Mouse (Mus musculus): ENCODE results near the gene Mob2.
A peak's percentile ranks its signal among the peaks of the same experiment; 100 is the strongest.

Gene Mob2

DNA sequence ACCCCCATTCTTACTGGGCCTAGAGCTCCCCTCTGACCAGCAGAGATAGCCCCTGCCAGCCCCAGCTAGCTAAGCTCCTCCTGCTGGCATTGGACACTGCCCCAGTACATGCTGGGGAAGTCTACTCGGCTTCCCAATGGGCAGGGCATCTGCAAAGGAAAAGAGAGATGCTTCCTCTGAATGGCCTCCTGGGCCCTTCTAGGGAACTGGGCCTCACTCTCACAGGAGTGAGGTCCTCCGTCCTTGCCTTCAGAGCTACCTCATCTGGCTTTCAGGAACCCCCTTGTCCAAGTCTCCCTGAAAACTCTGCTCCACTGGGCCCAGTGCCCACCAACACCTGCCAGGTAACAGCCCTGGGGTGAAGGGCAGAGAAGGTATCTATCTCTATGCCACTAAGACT lies 20.0 kb upstream of the Mob2 start:
- no peak for ATAC-seq (ENCODE audit: low TSS enrichment)

DNA sequence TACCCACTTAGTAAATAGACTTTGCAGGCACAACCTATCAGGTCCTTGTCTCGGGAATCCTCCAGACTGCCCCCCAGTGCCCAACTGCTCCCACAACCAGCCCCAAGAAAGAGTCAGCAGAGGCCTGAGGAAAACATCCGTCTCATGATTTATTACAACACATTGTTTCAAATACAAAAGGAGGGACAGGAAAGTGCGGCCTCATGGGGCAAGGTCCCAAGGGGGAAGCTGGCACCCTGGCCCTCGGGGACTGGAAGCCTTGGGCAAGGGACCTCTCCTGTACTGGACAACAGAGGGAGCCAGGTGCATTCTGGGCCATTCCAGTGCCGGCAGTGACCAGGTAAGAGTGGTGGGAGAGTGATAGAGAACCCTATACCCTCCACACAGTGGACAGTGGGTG lies 18.5 kb upstream of the Mob2 start:
- no peak for ATAC-seq (ENCODE audit: low TSS enrichment)

DNA sequence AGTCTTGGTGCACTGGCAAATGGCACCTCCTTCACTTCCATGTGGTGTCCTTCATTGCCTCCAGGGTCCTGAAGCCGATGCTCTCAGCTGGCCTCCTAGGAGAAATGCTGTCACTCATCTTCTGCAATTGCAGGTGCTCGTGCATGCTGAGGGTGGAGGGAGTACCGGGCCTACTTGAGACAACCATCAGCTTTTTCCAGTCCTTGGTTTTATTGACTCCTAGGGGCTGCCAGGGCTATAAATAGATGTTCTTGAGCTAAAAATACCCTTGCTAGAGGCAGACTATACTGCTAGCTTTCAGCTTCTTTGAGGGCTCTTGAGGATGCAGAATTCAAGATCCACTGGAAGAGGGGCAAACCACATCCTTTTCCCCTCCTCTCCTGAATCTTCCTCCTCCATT lies 16.3 kb upstream of the Mob2 start:
- ATAC-seq (ENCODE audit: low TSS enrichment), result peak; percentile 57

DNA sequence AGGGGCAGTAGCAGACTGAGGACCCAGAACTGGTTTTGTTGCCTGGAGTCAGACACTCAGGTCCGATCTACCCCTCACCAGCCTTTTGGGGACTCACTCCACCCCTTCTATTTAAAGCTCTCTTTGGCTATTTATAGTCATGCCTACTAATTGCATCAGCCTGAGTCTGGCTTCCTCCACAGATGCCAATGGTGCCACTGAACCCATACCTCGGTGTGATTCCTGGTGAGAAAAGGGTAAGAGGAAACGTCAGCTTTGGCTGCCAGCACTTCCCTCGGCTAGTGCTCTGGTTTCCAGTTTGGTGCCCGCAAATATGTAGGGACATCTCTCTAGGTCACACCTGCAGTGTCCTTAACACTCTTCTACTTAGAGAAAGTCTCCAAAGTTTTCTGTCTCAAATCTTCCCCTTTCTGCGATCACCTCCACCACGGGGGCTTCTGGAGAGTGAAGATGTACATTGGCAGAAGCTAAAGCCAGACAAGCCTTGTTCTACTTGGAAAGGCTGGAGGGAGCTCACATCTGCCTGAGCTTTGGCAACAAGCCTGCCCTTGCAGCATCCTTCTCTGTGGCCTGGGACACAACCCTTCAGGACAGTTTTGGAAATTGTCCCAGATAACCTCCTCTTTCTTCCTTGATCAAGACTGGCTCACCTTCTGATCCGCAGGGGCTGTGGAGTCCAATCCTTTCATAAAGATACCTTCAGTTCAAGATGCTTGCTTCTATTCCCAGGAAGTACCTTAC lies 13.5 kb upstream of the Mob2 start:
- no peak for ATAC-seq (ENCODE audit: low TSS enrichment)

DNA sequence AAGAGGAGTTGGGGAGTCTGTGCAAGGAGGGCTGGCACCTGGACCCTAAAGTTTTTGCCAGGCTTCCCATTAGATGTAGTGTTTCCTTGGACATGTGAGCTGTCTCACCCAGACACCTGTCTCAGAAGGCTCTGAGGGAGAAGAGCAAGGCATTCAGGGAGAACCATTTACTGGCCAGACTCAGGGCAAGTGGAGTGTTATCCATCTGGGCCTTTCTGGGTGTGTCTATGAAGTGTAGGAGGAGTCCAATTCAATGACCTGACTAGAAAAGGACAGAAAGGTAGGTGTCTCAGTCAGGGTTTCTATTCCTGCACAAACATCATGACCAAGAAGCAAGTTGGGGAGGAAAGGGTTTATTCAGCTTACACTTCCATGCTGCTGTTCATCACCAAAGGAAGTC lies 10.9 kb upstream of the Mob2 start:
- ATAC-seq (ENCODE audit: low TSS enrichment), result no peak

DNA sequence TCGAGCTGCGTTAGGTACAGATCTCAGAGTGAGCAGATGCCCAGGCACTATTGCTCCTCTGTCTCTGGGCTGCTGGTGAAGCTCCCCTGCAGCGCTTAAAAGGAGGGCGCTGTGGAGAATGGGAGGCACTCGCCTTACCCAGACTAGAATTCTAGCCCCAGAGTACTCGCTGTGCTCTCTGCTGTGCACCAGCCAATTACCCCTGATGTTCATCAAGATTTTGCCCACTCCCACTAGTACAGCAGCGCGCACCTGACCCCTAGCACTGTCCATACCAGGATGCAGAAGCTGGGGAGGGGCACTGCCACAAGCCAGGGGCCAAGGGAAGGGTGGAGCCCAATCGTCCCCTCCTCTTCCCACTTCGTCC lies 10.3 kb upstream of the Mob2 start:
- ATAC-seq (ENCODE audit: low TSS enrichment), result peak; percentile 93

DNA sequence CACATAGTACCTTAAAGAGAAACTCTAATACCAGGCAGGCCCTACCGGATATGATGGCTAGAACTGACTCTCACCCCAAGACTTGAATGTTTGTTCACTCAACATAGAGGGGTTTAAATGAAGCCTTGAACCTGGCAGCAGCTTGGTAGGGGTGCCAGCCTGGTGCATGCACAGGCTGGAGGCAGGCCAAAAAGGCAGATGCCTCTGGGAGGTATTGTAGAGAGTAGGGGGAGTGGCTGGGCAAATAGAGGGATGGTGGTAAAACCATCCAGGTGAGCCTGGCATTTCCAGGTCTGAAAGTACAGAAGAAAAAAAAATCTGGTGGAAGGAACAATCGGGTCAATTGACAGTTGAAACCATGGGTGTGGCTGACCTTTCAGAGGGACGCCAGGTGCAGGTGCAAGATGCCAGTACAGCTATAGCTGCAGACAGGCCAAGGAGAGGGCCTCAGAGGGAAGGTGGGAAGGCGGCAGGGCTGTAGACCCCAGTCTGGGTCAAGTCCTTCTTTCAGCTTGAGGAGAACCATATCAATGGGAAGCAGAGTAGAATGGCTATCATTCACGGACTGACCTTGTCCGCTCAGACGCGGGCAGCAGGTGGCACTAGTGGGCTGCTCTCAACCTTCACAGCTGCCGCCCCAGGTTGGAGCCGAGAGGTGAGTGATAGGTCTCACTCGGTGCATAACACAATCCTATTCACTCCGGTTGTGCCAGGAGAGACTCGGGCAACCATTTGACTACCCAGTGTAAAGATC lies 9.8 kb upstream of the Mob2 start:
- ATAC-seq (ENCODE audit: low TSS enrichment), result peak; percentile 89

DNA sequence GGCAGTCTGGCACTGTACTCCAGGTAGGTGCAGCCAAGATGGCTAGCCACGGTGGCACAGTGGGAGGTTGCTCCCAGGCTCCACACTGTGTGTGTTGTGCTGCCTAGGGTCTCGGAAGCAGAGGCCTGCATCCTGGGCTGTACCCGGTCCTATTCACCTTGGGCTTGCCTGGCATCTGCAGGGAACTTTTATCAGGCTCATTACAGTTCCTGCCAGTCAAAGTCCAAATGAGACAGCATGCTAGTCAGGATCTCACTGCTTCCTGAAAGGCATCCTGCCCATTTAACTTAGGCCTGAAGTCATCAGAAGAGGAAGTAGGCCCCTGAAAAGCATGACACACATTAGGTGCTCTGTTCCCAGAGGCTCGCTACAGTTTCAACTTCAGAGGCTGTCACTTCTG lies 7.6 kb upstream of the Mob2 start:
- no peak for ATAC-seq (ENCODE audit: low TSS enrichment)

DNA sequence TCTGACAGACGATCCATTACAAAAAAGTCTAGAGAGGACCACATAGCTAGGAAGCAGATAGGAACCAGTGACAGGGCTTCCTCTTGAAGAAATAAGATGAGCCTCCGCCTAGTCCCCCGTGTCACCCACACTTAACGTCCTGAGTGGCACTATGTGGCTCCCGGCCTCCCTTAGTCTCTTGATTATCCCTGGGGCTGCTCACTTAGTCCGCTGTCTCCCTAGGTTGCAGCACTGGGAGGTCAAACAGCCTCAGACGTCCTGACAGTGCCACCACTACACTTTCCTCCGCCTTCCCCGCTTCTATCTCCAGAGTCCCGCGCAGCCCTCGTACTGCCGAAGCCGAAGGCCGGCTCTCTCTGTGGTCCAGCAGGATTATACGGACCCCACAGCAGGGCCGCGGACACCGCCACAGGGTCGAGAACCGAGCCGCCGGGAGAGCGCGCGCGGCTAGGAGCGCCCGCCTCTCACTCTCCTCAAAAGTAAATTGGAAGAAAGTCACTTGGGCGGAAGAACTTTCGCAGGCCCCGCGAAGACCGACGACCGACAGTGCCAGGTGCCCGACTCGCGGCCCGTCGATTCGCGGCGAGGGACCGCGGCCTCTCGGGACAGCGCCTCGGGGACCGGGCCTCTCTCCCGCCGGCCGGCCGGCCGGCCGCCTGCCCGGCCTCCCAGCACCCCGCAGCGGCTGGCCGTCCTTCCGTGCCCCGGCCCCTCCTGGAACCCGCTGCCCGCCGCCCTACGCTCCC lies 507 bp downstream of the Mob2 start:
- peak; percentile 22; the same call in 1 of the 2 replicates for ATAC-seq (ENCODE audit: low TSS enrichment)

DNA sequence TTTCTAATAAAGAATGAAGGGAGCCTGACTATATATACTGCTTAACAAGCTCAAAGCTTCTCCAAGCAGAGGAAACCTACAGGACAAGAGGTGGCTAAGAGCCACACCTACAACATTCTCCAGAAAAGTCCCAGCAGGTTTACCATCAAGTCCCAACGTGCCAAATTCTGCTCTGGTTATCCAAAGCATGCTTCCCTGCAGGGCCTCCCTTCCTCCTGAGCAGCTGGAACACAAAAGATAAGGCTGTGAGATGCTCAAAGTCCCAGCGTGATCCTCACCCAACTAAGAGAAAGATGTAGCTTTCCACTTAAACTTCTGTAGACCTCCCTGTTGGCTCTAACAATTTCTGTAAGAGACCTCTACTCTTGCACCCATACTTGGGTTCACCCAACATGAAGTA lies 1.8 kb downstream of the Mob2 start:
- no peak for ATAC-seq (ENCODE audit: low TSS enrichment)

DNA sequence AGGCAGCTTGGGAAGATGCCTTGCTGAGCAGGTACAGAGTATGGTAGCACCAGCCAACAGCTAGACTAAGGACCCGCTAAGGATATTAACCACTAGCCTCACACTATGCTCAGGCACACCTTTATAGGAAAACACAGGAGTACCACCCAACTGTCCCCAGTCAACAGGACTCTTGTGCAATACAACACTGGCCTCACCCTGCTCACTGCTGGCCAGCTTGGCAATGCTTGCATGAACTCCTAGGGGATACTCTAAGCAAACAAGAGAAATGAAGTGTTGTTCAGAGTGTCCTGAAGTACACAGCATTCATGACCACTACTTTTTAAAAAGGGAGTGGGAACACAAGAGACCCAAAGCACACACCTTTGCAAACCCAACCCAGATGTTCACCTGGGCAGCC lies 3.7 kb downstream of the Mob2 start:
- ATAC-seq (ENCODE audit: low TSS enrichment), result no peak

DNA sequence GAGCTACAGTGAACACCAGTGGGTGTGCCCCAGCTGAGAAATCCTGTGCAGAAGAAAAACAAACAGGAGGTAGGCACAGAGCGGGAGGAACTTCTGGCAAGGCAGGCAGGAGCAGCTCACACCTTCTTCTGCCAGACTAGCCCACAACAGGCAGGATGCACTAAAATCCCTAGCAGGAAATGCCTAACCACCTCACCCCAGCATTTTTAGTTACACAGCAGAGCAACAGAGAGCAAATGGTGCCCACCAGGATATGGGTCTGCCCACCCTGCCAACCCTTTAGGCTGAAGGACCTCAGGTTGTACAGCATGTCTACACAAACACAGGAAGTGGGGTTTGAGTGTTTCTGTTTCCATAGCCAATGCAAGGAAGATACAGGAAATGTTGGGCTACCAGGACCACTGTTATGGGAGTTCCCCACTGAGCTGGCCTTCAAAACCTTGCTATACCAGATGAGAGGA lies 4.2 kb downstream of the Mob2 start:
- no peak for ATAC-seq (ENCODE audit: low TSS enrichment)

DNA sequence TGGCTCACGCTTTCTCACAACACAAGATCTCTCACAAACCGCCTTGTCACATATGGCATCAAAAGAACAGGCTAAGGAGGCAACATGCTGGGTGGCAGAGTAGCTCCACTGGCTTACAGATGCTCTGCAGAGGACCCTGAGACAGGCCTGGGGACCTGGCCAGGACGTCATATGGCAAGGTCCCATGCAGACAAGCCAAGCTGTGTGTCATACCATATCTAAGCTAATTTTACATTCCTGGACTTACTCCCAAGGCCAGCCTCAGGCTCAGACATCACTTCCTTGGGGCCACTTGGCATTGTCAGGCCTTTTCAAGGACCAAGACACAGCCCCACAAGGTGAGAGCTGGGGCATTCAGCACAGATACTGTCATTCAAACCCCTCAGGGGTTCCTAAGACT lies 5.4 kb downstream of the Mob2 start:
- ATAC-seq (ENCODE audit: low TSS enrichment), result no peak

DNA sequence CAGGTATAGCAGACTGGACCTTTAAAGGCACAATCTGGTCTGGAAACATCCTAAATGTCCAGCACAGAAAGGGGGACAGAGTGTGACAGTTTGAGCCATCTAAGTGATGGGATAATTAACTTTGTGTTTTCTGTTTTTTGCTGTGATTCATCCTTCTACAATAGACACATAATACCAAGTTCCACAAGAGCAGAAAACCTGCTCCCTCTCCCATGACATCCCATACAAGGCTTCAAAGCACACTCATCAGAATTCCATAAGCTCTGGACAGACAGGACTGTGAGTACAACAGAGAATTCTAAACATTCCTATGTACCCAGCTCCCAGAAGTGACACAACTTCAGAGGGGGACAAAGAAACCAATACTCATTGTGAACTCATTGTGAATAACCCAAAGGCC lies 10.3 kb downstream of the Mob2 start:
- no peak for ATAC-seq (ENCODE audit: low TSS enrichment)

DNA sequence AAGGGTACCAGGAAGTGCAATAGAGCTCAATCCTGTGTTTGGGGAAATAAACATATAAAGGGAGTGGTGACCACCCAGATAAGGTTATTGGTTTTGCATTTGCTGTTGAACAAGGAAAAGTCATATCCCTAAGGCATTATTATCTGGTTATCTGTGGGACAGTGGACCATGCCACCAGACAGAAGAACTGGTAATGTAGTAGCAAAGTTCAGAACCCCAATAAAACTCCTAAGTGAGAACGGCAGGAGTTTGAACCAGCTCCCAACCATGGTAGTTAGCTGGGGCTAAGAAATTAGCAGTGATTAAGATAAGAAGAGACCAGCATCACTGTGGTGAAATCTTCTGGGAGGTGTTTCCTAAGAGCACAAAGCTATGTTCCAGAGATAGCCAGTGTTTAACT lies 14.9 kb downstream of the Mob2 start:
- no peak for ATAC-seq (ENCODE audit: low TSS enrichment)

DNA sequence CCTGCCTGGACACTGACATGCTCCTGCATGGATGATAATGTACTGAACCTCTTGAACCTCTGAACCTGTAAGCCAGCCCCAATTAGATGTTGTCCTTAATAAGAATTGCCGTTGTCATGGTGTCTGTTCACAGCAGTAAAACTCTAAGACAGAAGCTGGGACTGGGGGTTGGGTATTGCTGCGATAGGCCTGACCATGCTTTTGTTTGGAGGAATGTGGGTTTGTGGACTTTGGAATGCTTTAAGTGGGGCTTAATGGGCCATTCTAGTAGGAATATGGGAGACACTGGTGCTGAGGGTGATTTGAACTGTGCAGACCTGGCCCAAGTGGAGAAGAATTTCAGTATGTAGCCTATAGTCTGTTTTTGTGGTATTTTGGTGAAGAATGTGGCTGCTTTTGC lies 15.5 kb downstream of the Mob2 start:
- no peak for ATAC-seq (ENCODE audit: low TSS enrichment)

DNA sequence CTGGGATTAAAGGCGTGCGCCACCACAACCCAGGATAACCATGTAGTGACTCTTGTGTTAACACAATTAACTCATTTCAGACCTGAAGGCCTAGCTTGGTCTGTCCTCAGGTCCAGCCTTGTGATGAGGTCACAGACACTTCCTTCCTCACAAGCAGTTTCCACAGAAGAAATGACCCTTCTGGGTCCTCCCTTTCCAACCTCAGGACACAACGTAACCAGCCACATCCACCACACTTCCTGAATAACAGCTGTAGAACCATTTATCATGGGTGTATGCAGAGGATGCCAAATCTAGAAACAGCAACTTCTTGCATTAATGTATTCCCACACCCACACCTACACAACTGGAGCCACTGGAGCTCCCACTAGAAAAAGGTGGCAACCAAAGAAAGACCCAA lies 20.1 kb downstream of the Mob2 start:
- ATAC-seq (ENCODE audit: low TSS enrichment), result no peak

DNA sequence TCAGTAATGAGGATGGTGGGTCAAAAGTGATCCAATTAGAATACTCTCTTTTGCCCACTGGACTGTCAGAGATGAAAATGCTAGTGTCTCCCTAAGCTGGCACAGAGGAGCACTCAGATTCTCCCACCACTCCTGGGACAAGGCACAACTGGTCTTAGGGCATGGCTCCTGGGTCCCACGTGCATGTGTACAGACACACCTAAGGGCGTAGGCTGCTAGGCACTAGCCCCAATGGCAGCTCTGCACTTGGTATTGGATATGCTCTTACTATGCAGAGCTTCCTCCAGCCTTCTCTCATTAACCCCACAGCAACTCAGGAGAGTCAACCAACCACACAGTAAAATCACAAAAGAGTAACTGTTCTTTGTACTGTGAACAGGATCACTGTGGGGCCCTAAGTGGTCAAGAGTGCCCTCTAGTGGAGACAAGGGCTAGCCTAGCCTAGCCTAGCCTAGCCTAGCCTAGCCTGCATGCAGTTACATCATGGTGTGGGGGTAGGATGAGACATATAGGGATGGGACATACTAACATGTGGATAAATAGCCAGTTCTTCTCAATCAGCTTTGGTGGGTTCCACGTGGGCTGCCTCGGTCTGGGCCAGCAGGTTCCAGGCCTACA lies 23.2 kb downstream of the Mob2 start:
- peak; percentile 84 for ATAC-seq (ENCODE audit: low TSS enrichment)

DNA sequence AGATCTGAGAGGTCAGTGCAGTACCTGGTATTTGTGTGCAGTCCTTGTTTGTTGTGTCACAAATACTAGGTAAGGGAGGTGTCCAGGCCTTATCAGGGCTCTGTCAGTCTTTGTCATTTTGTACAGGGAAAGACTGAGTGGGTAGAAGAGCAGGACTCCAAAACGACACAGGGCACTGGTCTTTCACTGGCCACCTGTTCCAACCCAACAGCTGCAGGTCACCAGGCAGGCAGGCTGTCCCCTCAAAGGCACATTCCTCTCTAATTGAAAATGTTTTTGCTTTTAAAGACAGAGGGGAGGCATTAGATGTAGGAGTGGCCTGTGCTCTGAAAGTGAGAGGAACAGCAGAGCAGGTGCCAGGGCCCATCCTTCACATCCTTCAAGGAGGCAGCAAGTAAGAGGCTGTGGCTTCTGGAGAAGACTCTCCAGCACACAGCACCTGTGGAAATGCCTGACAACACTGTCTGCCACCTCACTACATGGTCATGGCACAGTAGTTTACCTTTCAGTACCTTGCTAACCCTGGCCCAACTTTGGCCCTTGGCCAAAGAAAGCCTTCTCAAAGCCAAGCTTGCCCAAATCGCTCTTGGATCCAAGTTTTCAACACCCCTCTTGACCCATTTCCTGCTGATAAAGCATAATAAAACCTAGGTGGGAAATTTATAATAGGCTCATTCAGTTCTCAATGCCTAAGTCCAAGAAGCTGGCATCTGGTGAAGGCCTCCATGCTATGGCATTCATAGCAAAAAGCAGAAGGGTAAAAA lies 25.6 kb downstream of the Mob2 start:
- no peak for ATAC-seq (ENCODE audit: low TSS enrichment)

DNA sequence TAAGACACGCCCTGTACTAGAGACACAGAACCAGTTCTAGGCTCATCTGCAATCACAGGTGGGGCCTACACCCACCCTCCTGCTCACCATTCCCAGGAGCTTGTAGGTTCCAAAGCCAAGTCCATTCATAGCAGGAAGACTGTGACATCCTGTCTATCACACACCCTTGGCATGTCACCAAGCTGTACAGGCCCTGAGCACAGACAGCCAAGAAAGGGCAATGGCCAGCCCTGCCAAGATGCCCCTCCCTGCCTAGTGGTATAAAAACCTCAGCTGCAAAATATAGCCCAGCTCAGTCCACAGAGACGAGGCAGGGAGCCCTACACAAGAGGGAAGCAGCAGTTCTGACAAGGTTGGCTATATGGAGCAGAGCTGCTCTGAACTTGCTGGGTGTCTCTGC lies 26.7 kb downstream of the Mob2 start:
- no peak for ATAC-seq (ENCODE audit: low TSS enrichment)

DNA sequence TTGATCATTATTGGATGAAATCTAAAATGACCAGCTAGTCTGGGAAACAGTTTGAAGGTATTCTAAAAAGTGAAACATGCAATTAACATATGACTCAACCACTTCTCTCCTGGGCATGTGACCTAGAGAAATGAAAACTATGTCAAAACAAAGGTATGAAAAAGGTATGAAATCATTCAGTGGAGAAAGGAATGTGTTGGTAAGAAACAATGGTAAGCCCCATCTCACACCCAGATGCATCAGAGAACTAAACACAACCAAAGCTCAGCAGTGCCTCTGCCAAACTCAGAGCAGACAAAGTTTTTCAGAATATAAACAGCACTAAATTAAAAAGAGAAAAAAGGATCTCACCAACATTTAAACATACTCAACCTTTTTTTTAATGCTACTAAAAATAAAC lies 30.8 kb downstream of the Mob2 start:
- no peak for ATAC-seq (ENCODE audit: low TSS enrichment)

DNA sequence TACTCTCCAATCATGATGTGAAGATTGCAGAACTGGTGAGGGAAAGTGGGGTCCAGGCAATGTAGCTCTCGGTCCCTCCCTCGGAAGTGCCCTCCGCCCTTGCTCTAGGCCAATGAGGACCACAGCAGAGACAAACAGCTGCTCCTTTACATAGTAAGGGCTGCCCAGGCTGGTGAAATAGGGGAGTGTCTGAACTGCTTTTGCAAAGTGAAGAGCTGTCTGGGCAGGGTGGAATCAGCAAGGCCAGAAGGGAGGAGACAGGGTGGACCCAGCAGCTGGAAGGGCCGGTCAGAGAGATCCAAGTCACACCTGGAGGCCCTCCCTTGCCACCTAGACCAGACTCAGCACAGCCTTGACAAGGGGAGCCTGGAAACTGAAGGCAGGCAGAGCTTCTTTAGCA lies 34.9 kb downstream of the Mob2 start:
- ATAC-seq (ENCODE audit: low TSS enrichment), result no peak
